Mouse (Mus musculus) testis, adult 2 months (tissue): Measurements from ENCODE around the gene Hist1h2bb.

Experiments
- CTCF ChIP-seq: fragments of 200-500 bp; IDR thresholded peaks from 2 replicates; pipeline ENCODE4 v1.5.1; 2012; ENCODE audit warnings: low read depth, mild to moderate bottlenecking, inconsistent platforms, low read length, moderate library complexity; ENCODE audit not compliant: control insufficient read depth, insufficient read depth, insufficient replicate concordance
- POLR2A ChIP-seq: fragments of 200-500 bp; IDR thresholded peaks from 2 replicates; pipeline ENCODE4 v1.6.1; 2012; ENCODE audit warnings: low read depth, mild to moderate bottlenecking, inconsistent platforms, low read length, moderate library complexity; ENCODE audit not compliant: control insufficient read depth

DNA sequence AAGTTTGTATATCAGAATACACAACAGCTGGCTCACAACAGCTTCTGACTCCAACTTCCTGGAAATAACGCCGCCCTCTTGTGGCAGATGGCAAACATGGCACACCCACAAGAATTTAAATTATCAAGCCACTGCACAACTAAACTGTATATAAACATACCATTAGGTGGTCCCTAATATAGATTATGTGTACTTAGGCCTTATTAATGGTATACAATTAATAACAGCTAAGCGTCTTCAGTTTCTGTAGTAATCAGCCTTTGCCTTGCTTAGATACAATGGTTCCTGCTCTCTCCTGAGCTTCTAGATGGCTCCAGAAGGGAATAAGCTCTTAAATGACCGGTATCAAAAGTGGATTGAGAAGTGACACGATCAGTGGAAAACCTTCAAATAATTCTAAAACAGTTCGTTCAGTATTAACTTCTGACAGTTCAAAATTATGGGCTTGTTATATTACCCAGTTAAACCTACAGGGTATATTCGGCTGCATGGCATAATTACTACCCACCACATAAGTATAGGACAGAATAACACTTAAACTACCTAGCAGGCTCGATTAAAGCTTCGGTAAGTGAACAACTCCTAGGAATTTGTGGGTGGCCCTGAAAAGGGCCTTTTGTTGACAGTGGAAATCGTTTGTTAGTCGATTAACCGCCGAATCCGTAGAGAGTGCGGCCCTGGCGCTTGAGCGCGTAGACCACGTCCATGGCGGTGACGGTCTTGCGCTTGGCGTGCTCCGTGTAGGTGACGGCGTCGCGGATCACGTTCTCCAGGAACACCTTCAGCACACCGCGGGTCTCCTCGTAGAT lies 48.8 kb upstream of the Hist1h2bb start:
- TF ChIP-seq POLR2A (no peak), CTCF (no peak)
